5 mouse cellular contexts compared by ENCODE assay signal in genomic region chr19:10198286-10198685, GRCm38 (mm10). TPM values are rescaled to one million over a fixed set of nuclear protein-coding genes. Genes with fewer than 3 reads are reported as not detected.
"Had no signal": no experiment of that assay in that cellular context is flagged by ENCODE, and none has a peak within 500 bp of the region (broad histone marks: within the 10 kb centered on the region; RNA-seq: fewer than 3 reads in every experiment).

No protein-coding gene starts in this region.

- H3K27ac ChIP-seq: limb, embryonic 15.5 days; liver, embryonic 14.5 days; neural tube, embryonic 15.5 days had no signal

- H3K9me3 ChIP-seq: limb, embryonic 15.5 days; neural tube, embryonic 15.5 days had no signal

- H3K4me3 ChIP-seq: limb, embryonic 15.5 days; neural tube, embryonic 15.5 days had no signal

- H3K4me2 ChIP-seq: limb, embryonic 15.5 days; neural tube, embryonic 15.5 days had no signal

- H3K27me3 ChIP-seq: limb, embryonic 15.5 days; neural tube, embryonic 15.5 days had no signal

- H3K9ac ChIP-seq: limb, embryonic 15.5 days; liver, embryonic 14.5 days; neural tube, embryonic 15.5 days had no signal

- ATAC-seq: intestine, postnatal 0 days had no signal

RNA-seq across cellular contexts. Expression of gene Myrf, which starts 42.3 kb away (rescaled TPM):
- total RNA-seq: megakaryocyte-erythroid progenitor cell, adult 5-6 weeks had no signal
